Mouse (Mus musculus) spleen, adult 2 months (tissue): Measurements from ENCODE around the gene Zfyve16.

Experiments used
- CTCF ChIP-seq: fragments of 200-500 bp; IDR thresholded peaks from 2 replicates; pipeline ENCODE4 v1.5.1; 2011; ENCODE audit warnings: mild to moderate bottlenecking, inconsistent platforms; ENCODE audit not compliant: insufficient read depth, insufficient read length, insufficient replicate concordance; ENCODE audit errors: extremely low read depth
- POLR2A ChIP-seq: fragments of 200-500 bp; IDR thresholded peaks from 2 replicates; pipeline ENCODE4 v1.6.1; 2011; ENCODE audit warnings: low read depth, low read length, inconsistent platforms

DNA sequence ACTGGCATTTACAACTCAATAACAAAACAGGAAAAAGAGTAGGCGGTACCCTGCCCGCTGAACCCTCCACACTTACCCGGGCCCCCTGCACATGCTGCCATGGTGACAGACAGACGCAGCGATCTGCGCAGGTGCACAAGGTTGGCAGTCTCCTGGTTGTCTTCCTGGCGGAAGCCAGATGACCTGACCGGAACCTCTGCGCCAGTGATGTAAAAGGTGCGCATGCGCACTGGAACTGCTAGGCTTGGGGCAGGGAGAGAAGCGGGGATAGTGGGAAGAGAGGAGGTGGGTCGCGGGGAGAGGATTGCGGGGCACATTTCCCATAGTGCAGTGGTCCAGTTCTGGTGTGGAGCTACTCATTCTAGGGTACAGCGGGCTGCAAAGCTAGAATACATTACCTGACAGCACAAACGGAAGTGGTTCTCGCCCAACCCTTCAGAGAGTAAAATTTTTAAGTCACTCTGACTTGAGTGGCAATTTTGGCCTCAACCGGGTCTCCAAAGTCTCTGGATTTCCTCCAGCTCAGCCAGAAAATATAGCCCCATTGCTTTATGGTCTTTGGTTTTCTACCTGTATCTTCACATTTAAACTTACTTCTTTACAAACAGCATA lies 46.7 kb downstream of the Zfyve16 start, which contains the start of gene Fam151b:
- no peak for TF ChIP-seq CTCF
- TF ChIP-seq POLR2A: peak; percentile 48; the same call in 1 of the 2 replicates
